Mouse (Mus musculus) testis, adult 2 months (tissue): ENCODE measurements around the gene Ttyh2. TPM values are rescaled to one million over a fixed set of nuclear protein-coding genes. Genes with fewer than 3 reads are reported as not detected.

Source experiments
- H3K27ac ChIP-seq: fragments of 200-500 bp; 2 replicates; pipeline ENCODE4 v1.5.1; 2012; ENCODE audit warnings: low read depth, low read length; ENCODE audit not compliant: control insufficient read depth, insufficient read depth
- H3K27me3 ChIP-seq: fragments of 200-500 bp; 2 replicates; pipeline ENCODE4 v1.6.1; 2012; ENCODE audit warnings: mild to moderate bottlenecking, low read length, moderate library complexity; ENCODE audit not compliant: control insufficient read depth, insufficient read depth
- H3K36me3 ChIP-seq: fragments of 200-500 bp; 2 replicates; pipeline ENCODE4 v1.6.1; 2012; ENCODE audit warnings: mild to moderate bottlenecking, low read length; ENCODE audit not compliant: control insufficient read depth, insufficient read depth
- H3K4me1 ChIP-seq: fragments of 200-500 bp; 2 replicates; pipeline ENCODE4 v1.6.1; 2012; ENCODE audit warnings: low read length; ENCODE audit not compliant: control insufficient read depth, insufficient read depth
- H3K4me3 ChIP-seq: fragments of 200-500 bp; 2 replicates; pipeline ENCODE4 v1.5.1; 2012; ENCODE audit warnings: low read depth, mild to moderate bottlenecking, low read length, moderate library complexity, mixed read lengths; ENCODE audit not compliant: control insufficient read depth
- CTCF ChIP-seq: fragments of 200-500 bp; IDR thresholded peaks from 2 replicates; pipeline ENCODE4 v1.5.1; 2012; ENCODE audit warnings: low read depth, mild to moderate bottlenecking, inconsistent platforms, low read length, moderate library complexity; ENCODE audit not compliant: control insufficient read depth, insufficient read depth, insufficient replicate concordance
- POLR2A ChIP-seq: fragments of 200-500 bp; IDR thresholded peaks from 2 replicates; pipeline ENCODE4 v1.6.1; 2012; ENCODE audit warnings: low read depth, mild to moderate bottlenecking, inconsistent platforms, low read length, moderate library complexity; ENCODE audit not compliant: control insufficient read depth
- polyA plus RNA-seq: library from polyadenylated mRNA; depleted of rRNA; stranded (reverse); fragments of >200 nt; gene quantifications from 2 replicates; pipeline ENCODE4 v1.2.3, GENCODE M21; 2012

The Ttyh2 gene
- polyA plus RNA-seq, 1 experiment = 15.2 TPM

- TF ChIP-seq CTCF = no peak
- no peak for TF ChIP-seq POLR2A
- H3K27ac ChIP-seq = peak overlapping the region; percentile 30; the same call in 1 of the 2 replicates
- no peaks in the 10 kb centered on the region for H3K27me3 ChIP-seq
- H3K4me1 ChIP-seq = peaks cover 17% of the 10 kb centered on the region
- H3K36me3 ChIP-seq = peaks cover 2% of the 10 kb centered on the region; the same call in 1 of the 2 replicates
- peak overlapping the region; percentile 76 for H3K4me3 ChIP-seq
Observed at GRCm38 (mm10) chr11:114675826-114676401, 683 bp downstream of the Ttyh2 start.

GRCm38 (mm10) chr11:114676431-114676830, 1.2 kb downstream of the Ttyh2 start:
- Histone ChIP-seq H3K4me1 (peaks cover 17% of the 10 kb centered on the region), H3K27me3 (no peaks in the 10 kb centered on the region), H3K27ac (no peak overlapping the region), H3K4me3 (peak overlapping the region; percentile 76), H3K36me3 (peaks cover 2% of the 10 kb centered on the region; the same call in 1 of the 2 replicates)
- TF ChIP-seq POLR2A = no peak
- no peak for TF ChIP-seq CTCF

DNA sequence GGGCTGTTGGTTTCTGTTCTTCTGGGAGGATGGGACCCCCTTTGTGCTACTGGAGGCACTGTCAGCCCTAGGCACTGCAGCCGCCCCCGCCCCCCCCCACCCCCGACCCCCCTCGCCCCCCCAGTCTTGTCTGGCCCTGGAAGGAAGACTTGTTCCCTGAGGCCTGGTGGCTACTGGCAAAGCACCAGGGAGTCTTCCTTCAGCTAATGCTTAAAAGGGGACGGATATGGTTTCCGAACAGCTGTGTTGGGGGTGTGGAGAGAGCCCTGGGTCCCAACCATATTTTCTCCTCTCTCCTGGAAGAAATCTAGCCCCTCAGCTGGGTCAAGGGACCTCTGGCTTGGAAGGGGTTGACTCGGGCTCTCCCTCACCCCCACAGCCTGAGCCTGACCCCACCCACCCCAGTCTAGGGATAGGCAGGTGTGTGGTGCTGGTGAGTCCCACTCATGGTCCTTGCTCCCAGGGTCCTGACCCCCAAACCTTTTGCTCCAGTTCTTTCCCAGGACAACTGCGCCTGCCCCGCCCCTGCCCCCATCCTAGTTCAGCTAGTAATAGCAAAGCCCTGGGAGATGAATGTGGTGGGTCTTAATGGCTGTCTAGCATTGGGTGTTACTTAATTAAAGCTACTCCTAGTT, 1.8 kb downstream of the Ttyh2 start:
- Histone ChIP-seq H3K4me3 (no peak overlapping the region), H3K4me1 (peaks cover 17% of the 10 kb centered on the region), H3K27ac (no peak overlapping the region)

GRCm38 (mm10) chr11:114679582-114679981, 4.4 kb downstream of the Ttyh2 start:
- Histone ChIP-seq H3K27ac (no peak overlapping the region; the same call in none of the 2 replicates), H3K36me3 (no peaks in the 10 kb centered on the region), H3K27me3 (no peaks in the 10 kb centered on the region), H3K4me3 (no peak overlapping the region), H3K4me1 (peaks cover 19% of the 10 kb centered on the region)
- TF ChIP-seq POLR2A = no peak
- TF ChIP-seq CTCF = no peak

More for the DNA sequence above, 1.8 kb downstream of the Ttyh2 start:
- no peak for TF ChIP-seq CTCF
- Histone ChIP-seq H3K36me3 (peaks cover 2% of the 10 kb centered on the region; the same call in 1 of the 2 replicates), H3K27me3 (no peaks in the 10 kb centered on the region)

GRCm38 (mm10) chr11:114680291-114680690, 5.1 kb downstream of the Ttyh2 start:
- no peaks in the 10 kb centered on the region for H3K36me3 ChIP-seq
- H3K27me3 ChIP-seq = no peaks in the 10 kb centered on the region
- TF ChIP-seq POLR2A (no peak), CTCF (no peak)
- peaks cover 19% of the 10 kb centered on the region for H3K4me1 ChIP-seq
- H3K4me3 ChIP-seq = no peak overlapping the region
- no peak overlapping the region for H3K27ac ChIP-seq

DNA sequence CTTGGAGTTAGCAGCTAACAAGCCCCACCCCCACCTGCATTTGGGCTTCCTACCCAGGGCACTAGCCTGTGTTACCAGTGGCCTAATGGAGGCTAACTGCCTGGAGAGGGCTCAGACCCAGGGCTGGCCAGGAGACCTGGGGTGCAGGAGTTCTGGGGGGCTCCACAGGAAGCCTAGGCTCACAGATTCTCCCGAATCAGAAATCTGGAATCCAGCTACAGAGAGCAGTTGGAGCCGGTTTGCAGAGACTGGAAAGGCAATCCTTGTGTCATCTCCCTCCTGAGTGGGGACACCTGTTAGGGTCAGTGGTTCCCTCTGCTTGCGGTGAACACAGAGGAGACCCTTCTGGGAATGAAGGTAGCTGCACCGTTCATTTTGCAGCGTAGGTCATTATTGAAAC, 5.8 kb downstream of the Ttyh2 start:
- no peaks in the 10 kb centered on the region for H3K27me3 ChIP-seq
- no peak overlapping the region for H3K27ac ChIP-seq
- peaks cover 15% of the 10 kb centered on the region for H3K4me1 ChIP-seq
- H3K36me3 ChIP-seq = no peaks in the 10 kb centered on the region
- no peak overlapping the region for H3K4me3 ChIP-seq
- TF ChIP-seq CTCF (no peak), POLR2A (no peak)

DNA sequence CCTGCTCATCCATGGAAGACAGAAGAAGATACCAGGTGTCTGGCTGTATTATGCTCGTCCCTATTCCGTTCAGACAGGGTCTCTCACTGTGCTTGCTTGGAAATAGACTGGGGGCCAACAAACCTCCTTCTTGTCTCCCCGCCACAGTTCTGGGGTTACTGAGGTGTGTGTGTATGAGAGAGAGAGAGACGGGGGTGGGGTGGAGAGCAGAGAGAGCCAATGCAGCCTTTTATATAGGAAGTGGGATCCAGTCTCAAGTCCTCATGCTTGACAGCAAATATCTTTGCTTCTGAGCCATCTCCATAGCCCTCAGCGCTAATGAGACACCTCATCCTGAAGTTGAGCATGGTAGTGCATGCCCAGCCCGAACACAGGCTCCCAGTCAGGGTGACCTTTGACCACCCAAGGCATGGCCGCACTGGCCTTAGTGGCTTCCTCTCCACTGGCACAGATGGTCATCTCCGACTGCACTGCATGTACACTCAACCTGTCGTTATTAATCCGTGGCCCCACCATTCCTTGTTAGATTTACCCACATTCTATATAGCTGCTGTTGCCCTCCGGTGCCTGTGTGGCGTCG, 7.2 kb downstream of the Ttyh2 start:
- no peaks in the 10 kb centered on the region for H3K27me3 ChIP-seq
- no peak overlapping the region for H3K4me3 ChIP-seq
- H3K27ac ChIP-seq = no peak overlapping the region
- H3K4me1 ChIP-seq = peaks cover 11% of the 10 kb centered on the region
- H3K36me3 ChIP-seq = no peaks in the 10 kb centered on the region
- TF ChIP-seq CTCF = no peak
